8 mouse cellular contexts compared by ENCODE assay signal in the genomic region with DNA sequence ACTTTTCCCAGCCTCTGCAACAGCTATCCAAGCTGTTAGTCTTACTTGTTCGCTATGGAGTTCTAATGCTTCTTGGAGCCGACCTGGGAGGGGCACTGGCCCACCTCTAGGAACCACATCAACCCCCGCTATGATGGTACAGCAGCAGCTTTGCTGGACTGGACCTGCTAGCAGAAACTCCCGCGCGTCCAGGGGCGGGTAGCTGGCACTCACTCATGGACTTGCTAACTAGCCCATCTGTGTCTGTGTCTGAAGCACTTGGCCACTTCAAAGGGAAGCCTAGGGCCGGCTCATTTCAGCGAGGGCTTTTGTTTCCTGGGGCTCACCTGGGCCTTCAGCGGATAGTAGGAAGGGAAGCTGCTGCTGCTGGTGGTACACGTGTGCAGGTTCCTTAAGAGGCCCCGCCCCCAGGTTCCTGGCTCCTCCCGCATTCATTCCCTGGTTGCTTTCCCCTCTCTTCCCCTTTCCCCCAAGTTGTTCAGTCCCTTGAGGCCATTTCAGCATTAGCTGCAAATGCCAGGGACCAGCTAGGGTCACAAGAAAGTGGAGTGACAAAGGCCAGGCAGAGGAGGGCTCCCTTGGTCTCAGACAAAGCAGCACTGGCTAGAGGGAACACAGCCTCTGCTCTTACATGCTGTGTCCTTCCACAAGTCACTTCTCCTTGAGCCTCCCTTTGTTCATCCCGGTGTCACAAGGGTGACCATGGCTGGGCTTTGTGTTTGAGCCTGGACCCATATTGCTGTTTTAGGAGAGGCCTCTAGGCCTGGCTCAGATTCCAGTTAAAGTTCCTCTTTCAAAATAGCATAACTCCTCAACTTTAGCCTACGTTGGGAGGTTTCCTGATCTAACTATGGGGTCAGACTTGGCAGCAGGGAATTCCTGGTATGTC. TPM values are rescaled to one million over a fixed set of nuclear protein-coding genes. Genes with fewer than 3 reads are reported as not detected.
DNase-seq lines count a peak whose midpoint lies in the region; ATAC-seq and TF ChIP-seq lines count a peak whose summit lies in the region.

A gene (minus strand): TSS at position 393 of the 889 bp plus-strand sequence.

- H3K27ac ChIP-seq in forebrain, embryonic 13.5 days, result peak within 1 kb of the TSS; percentile 93
- H3K27ac ChIP-seq in intestine, postnatal 0 days (ENCODE audit: low read depth, low read length), result peak within 1 kb of the TSS; percentile 60; the same call in 1 of the 2 replicates
- H3K27ac ChIP-seq in lung, embryonic 14.5 days (ENCODE audit: low read depth), result peak within 1 kb of the TSS; percentile 66

- H3K4me1 ChIP-seq in forebrain, embryonic 13.5 days, result peaks cover 40% of the 10 kb centered on the region
- peaks cover 9% of the 10 kb centered on the region; the same call in 1 of the 2 replicates for H3K4me1 ChIP-seq in intestine, postnatal 0 days (replicated peaks; ENCODE audit: control insufficient read depth, insufficient read depth, low read length)
- peaks cover 15% of the 10 kb centered on the region for H3K4me1 ChIP-seq in lung, embryonic 14.5 days (ENCODE audit: insufficient read depth)

- H3K4me2 ChIP-seq in forebrain, embryonic 13.5 days, result peak within 1 kb of the TSS; percentile 64
- H3K4me2 ChIP-seq in intestine, postnatal 0 days (replicated peaks; ENCODE audit: low read depth), result peak within 1 kb of the TSS; percentile 76
- H3K4me2 ChIP-seq in lung, embryonic 14.5 days, result peak within 1 kb of the TSS; percentile 68

- H3K4me3 ChIP-seq in forebrain, embryonic 13.5 days, result peak within 1 kb of the TSS; percentile 33
- H3K4me3 ChIP-seq in intestine, postnatal 0 days (ENCODE audit: low read depth, low read length), result peak within 1 kb of the TSS; percentile 31
- H3K4me3 ChIP-seq in lung, embryonic 14.5 days (ENCODE audit: low read depth, low read length), result peak within 1 kb of the TSS; percentile 23

- peak; percentile 53 to 62 for DNase-seq in lung, adult 18-20 months
- no peak for DNase-seq in lung, postnatal 25 days (ENCODE audit: low spot score)
- peak; percentile 48 for DNase-seq in lung, embryonic 14.5 days
- peak; percentile 53 to 61 for DNase-seq in right cerebral cortex, postnatal 10 days (ENCODE audit: low spot score in 2 of 2)
- DNase-seq in Muller cell, postnatal 12 days (ENCODE audit: inconsistent ontology term), result no peak
- DNase-seq in B cell, adult 2 months, result no peak

- H3K9me3 ChIP-seq in forebrain, embryonic 13.5 days (replicated peaks), result no peaks in the 10 kb centered on the region
- no peaks in the 10 kb centered on the region for H3K9me3 ChIP-seq in intestine, postnatal 0 days (ENCODE audit: control insufficient read depth)
- no peaks in the 10 kb centered on the region for H3K9me3 ChIP-seq in lung, embryonic 14.5 days (ENCODE audit: low read depth, low read length)

- no peak for TF ChIP-seq CTCF in intestine, postnatal 0 days (IDR thresholded peaks at IDR 0.05; ENCODE audit: low read depth)
- no peak for TF ChIP-seq CTCF in lung, embryonic 14.5 days (IDR thresholded peaks at IDR 0.05; ENCODE audit: low read depth)

- ATAC-seq in forebrain, embryonic 13.5 days, result peak; percentile 36
- peak; percentile 61 for ATAC-seq in intestine, postnatal 0 days
- ATAC-seq in lung, embryonic 14.5 days (ENCODE audit: insufficient read depth), result peak; percentile 45; the same call in 1 of the 2 replicates

- 7% methylated on average over 15 of the region's 15 CpGs for WGBS in forebrain, embryonic 13.5 days
- WGBS in intestine, postnatal 0 days, result 5% methylated on average over 15 of the region's 15 CpGs
- 6% methylated on average over 15 of the region's 15 CpGs for WGBS in lung, embryonic 14.5 days

- peak within 1 kb of the TSS; percentile 46 for H3K9ac ChIP-seq in forebrain, embryonic 13.5 days
- peak within 1 kb of the TSS; percentile 31; the same call in 1 of the 2 replicates for H3K9ac ChIP-seq in intestine, postnatal 0 days (ENCODE audit: low read depth, low read length)
- peak within 1 kb of the TSS; percentile 25; the same call in 1 of the 2 replicates for H3K9ac ChIP-seq in lung, embryonic 14.5 days

- H3K36me3 ChIP-seq in forebrain, embryonic 13.5 days (ENCODE audit: poor library complexity, severe bottlenecking), result no peaks in the 10 kb centered on the region
- no peaks in the 10 kb centered on the region; the same call in 1 of the 2 replicates for H3K36me3 ChIP-seq in intestine, postnatal 0 days (ENCODE audit: control insufficient read depth, insufficient read depth)
- no peaks in the 10 kb centered on the region for H3K36me3 ChIP-seq in lung, embryonic 14.5 days (ENCODE audit: insufficient read depth)

- H3K27me3 ChIP-seq in forebrain, embryonic 13.5 days, result peaks cover 27% of the 10 kb centered on the region
- no peaks in the 10 kb centered on the region for H3K27me3 ChIP-seq in intestine, postnatal 0 days (replicated peaks; ENCODE audit: control insufficient read depth, insufficient read depth, low read length)
- H3K27me3 ChIP-seq in lung, embryonic 14.5 days (ENCODE audit: insufficient read depth, low read length), result 0 out of 2 replicates have a peak, but pooled peaks cover 2% of the 10 kb centered on the region

RNA-seq across cellular contexts. Expression of the gene that starts here (rescaled TPM):
- 0.13 and 0.16 TPM in 2 replicates for polyA plus RNA-seq in forebrain, embryonic 13.5 days (2015; fragmentation: Nextera tagmentation; extraction: Ambion mirVana)
- polyA plus RNA-seq in intestine, postnatal 0 days (2015; fragmentation: Nextera tagmentation; extraction: Ambion mirVana), result 0.25 and 0.38 TPM in 2 replicates
- 1.5 TPM in 2 replicates for polyA plus RNA-seq in lung, embryonic 14.5 days (2014; fragmentation: Nextera tagmentation; extraction: Ambion mirVana)

Comparison
In these comparisons a context has a peak if more than half of its experiments do, and no peak if none do; other contexts are left out.
1. DNase-seq: peak in lung, adult 18-20 months (2 of 2), lung, embryonic 14.5 days (single experiment) and right cerebral cortex, postnatal 10 days (2 of 2); none in lung, postnatal 25 days (single experiment), Muller cell, postnatal 12 days (single experiment) and B cell, adult 2 months (0 of 2).
2. Peak in ATAC-seq, H3K4me3 ChIP-seq, H3K27ac ChIP-seq, H3K9ac ChIP-seq and H3K4me2 ChIP-seq in forebrain, embryonic 13.5 days; RNA of the gene not detected or under 1 TPM.
3. Peak in ATAC-seq, H3K4me3 ChIP-seq, H3K27ac ChIP-seq, H3K9ac ChIP-seq and H3K4me2 ChIP-seq in intestine, postnatal 0 days; RNA of the gene not detected or under 1 TPM.
4. Peak in every context shown above with its lines, with median percentiles within 50 percentile points of each other: ATAC-seq, H3K27ac ChIP-seq, H3K4me2 ChIP-seq, H3K4me3 ChIP-seq and H3K9ac ChIP-seq.